Mouse (Mus musculus): Measurements from ENCODE around the gene Lnx1. TPM values are rescaled to one million over a fixed set of nuclear protein-coding genes. Genes with fewer than 3 reads are reported as not detected.

The Lnx1 gene
- total RNA-seq (2021): 10 to 100 TPM; 32.4 to 33.4 TPM
- long read RNA-seq, experiment 1, transcript Lnx1-205 (10 exons, 2,259 nt): major isoform, 30 of 48 reads
- long read RNA-seq, experiment 1, partial matches to known transcripts: 3 of 48 reads
- long read RNA-seq, experiment 1, other reads (novel, unspliced or antisense): 14 of 48 reads
- long read RNA-seq, experiment 2, transcript Lnx1-205 (10 exons, 2,259 nt): major isoform, 27 of 48 reads
- long read RNA-seq, experiment 2, partial matches to known transcripts: 5 of 48 reads
- long read RNA-seq, experiment 2, other reads (novel, unspliced or antisense): 13 of 48 reads

GRCm38 (mm10) chr5:74702766-74703165 lies at the start of gene Lnx1:
Gene Lnx1, minus strand, starts transcription at chr5:74702912.
- intact Hi-C loops (cut with DNase I): no loop called here
- DNase-seq (ENCODE audit: low spot score in 2 of 2): no peak

GRCm38 (mm10) chr5:74750501-74750900 lies 47.8 kb upstream of the Lnx1 start:
- DNase-seq (ENCODE audit: low spot score in 2 of 2): no peak
- intact Hi-C loops (cut with DNase I): no loop called here

GRCm38 (mm10) chr5:74747476-74747875 lies 44.8 kb upstream of the Lnx1 start:
- intact Hi-C loops (cut with DNase I): no loop called here
- DNase-seq (ENCODE audit: low spot score in 2 of 2): no peak

GRCm38 (mm10) chr5:74740951-74741350 lies 38.2 kb upstream of the Lnx1 start:
- intact Hi-C loops (cut with DNase I): no loop called here
- DNase-seq (ENCODE audit: low spot score in 2 of 2): peak in 1 of 2 experiments; percentile 28

GRCm38 (mm10) chr5:74739435-74739834 lies 36.7 kb upstream of the Lnx1 start:
- peak; percentile 15 to 18 for DNase-seq (ENCODE audit: low spot score in 2 of 2)
- intact Hi-C loops (cut with DNase I): no loop called here

DNA sequence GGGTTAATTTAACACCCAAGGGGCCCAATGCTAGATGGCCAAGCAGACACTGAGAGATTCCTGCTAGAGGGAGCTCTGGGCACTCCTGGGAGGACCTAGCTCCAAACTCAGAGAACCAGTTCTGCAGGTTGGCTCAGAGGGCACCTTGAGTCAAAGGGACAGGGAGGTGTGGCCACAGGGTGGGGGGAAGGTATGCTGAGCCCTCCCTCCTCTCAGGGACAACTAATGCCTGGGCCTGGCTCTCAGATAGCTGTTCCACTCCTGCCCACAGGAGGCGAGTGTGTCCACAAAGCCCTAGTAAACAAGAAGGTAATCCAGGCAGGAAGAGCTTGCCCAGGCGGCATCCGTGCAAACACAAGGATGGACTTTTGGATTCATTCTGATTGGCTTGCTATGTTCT lies 35.6 kb upstream of the Lnx1 start:
- DNase-seq (ENCODE audit: low spot score in 2 of 2): no peak
- intact Hi-C loops (cut with DNase I): no loop called here

GRCm38 (mm10) chr5:74733885-74734558 lies 31.3 kb upstream of the Lnx1 start:
- no peak for DNase-seq (ENCODE audit: low spot score in 2 of 2)
- intact Hi-C loops (cut with DNase I): no loop called here

DNA sequence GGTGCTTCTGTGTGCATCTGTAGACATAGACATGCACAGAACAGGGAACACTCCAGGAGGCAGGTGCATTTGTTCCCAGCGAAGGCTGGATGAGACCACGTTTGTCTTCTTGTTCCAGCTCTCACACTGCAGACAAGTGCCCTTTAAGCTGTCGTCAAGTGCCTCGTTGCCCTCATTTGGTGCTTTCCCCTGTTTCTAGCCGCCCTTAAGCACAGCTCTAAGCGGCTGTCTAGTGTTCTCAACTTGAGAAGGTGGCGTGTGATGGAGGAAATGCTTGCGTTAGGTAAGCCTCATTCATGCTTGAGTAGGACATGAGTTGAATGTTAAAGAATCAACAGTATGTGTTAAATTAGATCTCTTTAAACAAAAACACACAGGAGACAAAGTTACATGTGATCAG lies 29.9 kb upstream of the Lnx1 start:
- intact Hi-C loops (cut with DNase I): no loop called here

GRCm38 (mm10) chr5:74730601-74731000 lies 27.9 kb upstream of the Lnx1 start:
- no peak for DNase-seq (ENCODE audit: low spot score in 2 of 2)
- intact Hi-C loops (cut with DNase I): no loop called here

More for the DNA sequence above, 29.9 kb upstream of the Lnx1 start:
- DNase-seq (ENCODE audit: low spot score in 2 of 2): no peak

GRCm38 (mm10) chr5:74729567-74729966 lies 26.9 kb upstream of the Lnx1 start:
- intact Hi-C loops (cut with DNase I): no loop called here
- no peak for DNase-seq (ENCODE audit: low spot score in 2 of 2)

DNA sequence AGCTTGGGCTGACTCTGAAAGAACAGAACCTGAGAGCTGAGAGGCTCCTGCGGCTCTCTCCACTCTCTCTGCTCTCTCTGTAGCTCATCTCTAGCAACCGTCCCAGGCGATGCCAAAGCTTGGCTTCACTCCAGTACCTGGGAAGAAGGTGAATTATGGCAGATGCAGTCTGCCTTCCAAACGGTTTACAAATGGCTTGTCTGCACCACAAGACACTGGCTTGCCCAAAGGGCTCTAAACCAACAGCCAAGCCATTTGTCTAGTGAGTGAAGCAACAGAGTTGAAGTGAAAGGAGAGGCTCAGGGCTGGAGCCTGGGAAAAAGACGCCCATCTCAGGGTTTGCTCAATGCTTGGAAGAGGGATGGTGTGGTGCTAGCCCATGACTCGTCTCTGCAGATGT lies 25.5 kb upstream of the Lnx1 start:
- no peak for DNase-seq (ENCODE audit: low spot score in 2 of 2)
- intact Hi-C loops (cut with DNase I): no loop called here

GRCm38 (mm10) chr5:74727319-74727718 lies 24.6 kb upstream of the Lnx1 start:
- no peak for DNase-seq (ENCODE audit: low spot score in 2 of 2)
- intact Hi-C loops (cut with DNase I): no loop called here

GRCm38 (mm10) chr5:74725541-74725940 lies 22.8 kb upstream of the Lnx1 start:
- DNase-seq (ENCODE audit: low spot score in 2 of 2): no peak
- intact Hi-C loops (cut with DNase I): no loop called here

DNA sequence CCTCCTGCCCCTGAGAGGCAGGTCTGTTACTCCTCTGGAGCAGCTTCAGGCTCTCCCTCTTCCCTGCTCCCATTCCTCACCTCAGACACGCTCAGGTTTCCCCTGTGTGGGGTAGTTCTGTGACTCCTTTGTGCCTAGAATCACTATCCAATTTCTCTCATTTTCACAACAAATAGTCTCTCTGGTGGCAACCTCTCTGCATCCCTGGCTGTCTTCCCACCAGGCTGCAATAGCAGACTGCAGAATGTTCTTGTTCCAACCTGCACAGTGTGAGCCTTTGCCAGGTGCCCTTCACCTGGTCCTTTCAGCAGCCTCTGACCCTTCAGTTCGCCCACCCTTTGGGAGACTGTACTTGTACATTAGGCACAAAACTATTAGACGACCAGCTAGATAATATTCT lies 19.1 kb upstream of the Lnx1 start:
- intact Hi-C loops (cut with DNase I): no loop called here
- no peak for DNase-seq (ENCODE audit: low spot score in 2 of 2)

DNA sequence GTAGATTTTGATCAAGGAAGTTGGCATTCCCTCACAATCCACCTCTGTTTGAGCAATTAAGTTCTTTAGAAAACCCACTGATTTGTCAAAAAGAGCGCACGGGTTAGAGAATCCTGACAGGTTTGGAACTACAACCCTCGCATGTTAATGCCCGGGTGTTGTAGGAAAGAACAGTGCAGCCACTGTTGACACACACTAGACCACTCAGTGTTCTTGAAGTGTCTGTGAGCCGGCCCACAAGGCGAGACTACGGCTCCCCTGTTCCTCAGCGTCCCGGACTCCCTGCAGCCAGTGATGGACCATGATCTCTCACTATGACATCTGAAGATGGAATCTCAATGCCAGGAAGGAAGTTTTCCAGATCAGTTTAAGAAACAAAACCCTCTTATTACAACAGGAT lies 17.9 kb upstream of the Lnx1 start:
- intact Hi-C loops (cut with DNase I): no loop called here
- peak; percentile 23 to 45 for DNase-seq (ENCODE audit: low spot score in 2 of 2)

DNA sequence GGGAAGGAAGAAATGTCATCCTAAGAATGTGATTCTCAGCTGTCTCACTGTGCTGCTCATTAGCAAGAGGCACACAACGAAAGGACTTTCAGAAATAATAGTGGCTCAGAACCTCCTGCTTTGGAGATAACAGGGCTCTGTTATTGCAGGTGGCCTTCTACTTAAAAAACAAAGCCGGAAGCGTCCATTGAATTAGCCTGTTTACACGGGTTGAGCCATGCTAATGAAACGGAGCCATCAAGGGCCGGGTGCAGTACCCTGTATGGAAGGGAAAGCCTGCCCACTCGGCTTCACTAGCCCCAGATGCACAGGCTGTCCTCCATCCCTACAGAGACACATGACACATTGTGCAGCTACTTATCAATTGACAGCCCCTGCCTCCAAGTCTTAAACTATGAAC lies 13.5 kb upstream of the Lnx1 start:
- DNase-seq (ENCODE audit: low spot score in 2 of 2): no peak
- intact Hi-C loops (cut with DNase I): no loop called here

DNA sequence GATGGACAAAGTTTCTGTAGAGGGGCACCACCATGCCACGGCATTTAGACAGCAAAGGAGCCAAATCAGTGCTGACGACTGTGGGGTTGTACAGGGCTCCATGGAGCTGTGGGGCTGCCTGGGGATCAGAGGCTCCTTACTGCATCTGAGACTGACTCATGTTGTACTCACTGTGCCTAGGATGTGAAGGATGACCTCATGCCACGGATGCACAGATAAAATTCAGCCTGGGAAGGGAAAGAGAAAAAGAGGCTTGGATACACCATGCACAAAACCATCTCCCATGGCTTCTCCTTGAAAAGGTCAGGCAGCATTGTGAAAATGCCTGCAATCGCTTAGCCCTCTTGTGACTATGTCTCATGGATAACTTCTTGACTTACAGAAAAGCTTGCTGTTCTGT lies 10.1 kb upstream of the Lnx1 start:
- intact Hi-C loops (cut with DNase I): no loop called here
- DNase-seq (ENCODE audit: low spot score in 2 of 2): no peak

- intact Hi-C loops (cut with DNase I): no loop called here
- no peak for DNase-seq (ENCODE audit: low spot score in 2 of 2)
Measured at GRCm38 (mm10) chr5:74711988-74712387, 9.3 kb upstream of the Lnx1 start.

DNA sequence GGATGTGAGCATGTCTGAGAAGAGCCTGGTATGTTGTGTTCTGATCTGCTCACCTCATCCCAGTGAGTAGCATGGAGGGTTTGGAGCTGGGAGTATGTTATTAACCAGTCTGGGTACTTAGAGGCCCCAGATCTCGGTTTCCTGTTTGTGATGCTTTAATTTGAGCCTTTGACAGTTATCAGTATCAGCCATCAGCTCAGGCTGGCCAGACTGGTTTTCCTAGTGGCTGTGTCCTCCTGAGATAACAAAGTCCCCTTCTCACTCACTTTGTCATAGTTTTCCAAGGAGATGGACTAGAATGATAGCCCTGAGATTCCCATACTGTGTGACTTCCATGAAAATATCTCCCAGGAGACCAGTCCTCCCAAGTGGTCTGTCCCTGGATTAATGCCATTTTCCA lies 8.3 kb upstream of the Lnx1 start:
- intact Hi-C loops (cut with DNase I): no loop called here
- DNase-seq (ENCODE audit: low spot score in 2 of 2): no peak

DNA sequence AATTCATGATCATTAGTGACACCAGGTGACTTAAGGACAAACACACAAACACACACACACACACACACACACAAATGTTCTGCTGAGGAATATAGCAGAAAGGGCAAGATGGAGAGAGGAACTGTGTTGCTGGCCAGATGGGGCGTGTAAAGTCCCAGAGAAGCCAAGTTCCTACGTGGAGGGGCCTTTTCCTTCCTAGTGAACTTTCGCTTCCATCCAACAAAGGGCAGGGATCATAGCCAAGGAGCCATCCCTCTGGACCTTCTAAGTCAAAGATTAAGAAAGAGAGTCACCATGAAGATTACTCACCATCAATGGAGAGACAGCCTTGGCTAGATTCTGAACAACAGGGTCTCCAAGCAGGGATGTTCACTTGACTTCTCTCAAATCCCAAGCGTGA lies 7.5 kb upstream of the Lnx1 start:
- intact Hi-C loops (cut with DNase I): no loop called here
- no peak for DNase-seq (ENCODE audit: low spot score in 2 of 2)

DNA sequence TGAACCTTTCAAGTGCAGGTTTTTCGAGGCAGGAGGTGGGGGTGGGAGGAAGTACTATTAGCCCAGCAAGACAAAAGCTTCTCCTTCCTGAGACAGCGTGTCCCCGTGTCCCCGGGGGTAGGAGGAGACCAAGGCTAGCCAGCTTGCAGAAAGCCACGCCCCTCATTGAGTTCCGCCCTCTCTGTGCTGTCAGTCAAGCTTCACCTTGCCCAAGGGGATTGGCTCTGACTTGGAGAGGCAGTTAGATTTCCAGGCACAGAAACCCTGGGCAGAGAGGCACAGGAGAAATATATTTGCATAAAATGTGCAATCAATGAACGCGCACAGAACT lies 1.7 kb upstream of the Lnx1 start:
- intact Hi-C loops (cut with DNase I): no loop called here
- DNase-seq (ENCODE audit: low spot score in 2 of 2): peak; percentile 25 to 39

Data from left cerebral cortex, postnatal 14 days (tissue).